Mouse (Mus musculus) ES-Bruce4 (cell line): ENCODE data around the gene Myo18a. TPM values are rescaled to one million over a fixed set of nuclear protein-coding genes. Genes with fewer than 3 reads are reported as not detected.
A peak's percentile ranks its signal among the peaks of the same experiment; 100 is the strongest.
"Not testable (repeated sequence)": the region's sequence is repeated elsewhere in the genome, so short reads cannot be mapped to it uniquely, and the experiment has no call there.

Source experiments
- H3K27ac ChIP-seq: 2 replicates; pipeline ENCODE4 v1.5.1; 2012; ENCODE audit warnings: low read length, inconsistent platforms; ENCODE audit not compliant: insufficient read depth
- H3K27me3 ChIP-seq: 2 replicates; pipeline ENCODE4 v1.6.1; 2012; ENCODE audit warnings: mild to moderate bottlenecking, low read length, inconsistent platforms; ENCODE audit not compliant: control insufficient read depth, poor library complexity, insufficient read depth, severe bottlenecking
- H3K36me3 ChIP-seq: 2 replicates; pipeline ENCODE4 v1.6.1; 2012; ENCODE audit warnings: inconsistent platforms, mild to moderate bottlenecking, low read length, moderate library complexity; ENCODE audit not compliant: control insufficient read depth, poor library complexity, insufficient read depth, severe bottlenecking
- H3K4me1 ChIP-seq: one replicate; pipeline ENCODE4 v1.8.1; 2011; ENCODE audit warnings: low read length; ENCODE audit not compliant: control insufficient read depth, insufficient read depth
- H3K4me3 ChIP-seq: 2 replicates; pipeline ENCODE4 v1.5.1; 2011; ENCODE audit warnings: low read depth, mild to moderate bottlenecking, low read length
- H3K9ac ChIP-seq: 2 replicates; pipeline ENCODE4 v1.6.1; 2012; ENCODE audit warnings: low read depth, mild to moderate bottlenecking, inconsistent platforms; ENCODE audit not compliant: poor library complexity, severe bottlenecking
- H3K9me3 ChIP-seq: replicated peaks from 2 replicates; pipeline ENCODE4 v1.6.1; 2012; ENCODE audit warnings: mild to moderate bottlenecking, low read length, inconsistent platforms; ENCODE audit not compliant: control insufficient read depth, poor library complexity, insufficient read depth, severe bottlenecking
- CTCF ChIP-seq: IDR thresholded peaks from one replicate; pipeline ENCODE4 v1.8.1; 2011; ENCODE audit warnings: low read depth, low read length
- EP300 ChIP-seq: IDR thresholded peaks from 2 replicates; pipeline ENCODE4 v1.6.1; 2011; ENCODE audit warnings: low read depth, low read length; ENCODE audit not compliant: insufficient read depth
- POLR2A ChIP-seq: IDR thresholded peaks from one replicate; pipeline ENCODE4 v1.8.1; 2011; ENCODE audit warnings: low read length; ENCODE audit not compliant: insufficient read depth
- polyA plus RNA-seq: library from polyadenylated mRNA; stranded (reverse); fragments of >200 nt; gene quantifications from 2 replicates; pipeline ENCODE4 v1.2.4, GENCODE M21; 2011; ENCODE audit warnings: low read depth; ENCODE audit not compliant: missing spikeins, insufficient read depth, insufficient read length

Myo18a gene
- polyA plus RNA-seq, 1 experiment, result 59.6 TPM

- Histone ChIP-seq H3K4me3 (no peak overlapping the region), H3K4me1 (no peaks in the 10 kb centered on the region), H3K9me3 (no peaks in the 10 kb centered on the region), H3K9ac (no peak overlapping the region), H3K27ac (no peak overlapping the region), H3K27me3 (no peaks in the 10 kb centered on the region), H3K36me3 (no peaks in the 10 kb centered on the region)
- TF ChIP-seq POLR2A (no peak), EP300 (no peak), CTCF (no peak)
These were observed 34.5 kb upstream of the Myo18a start for GRCm38 (mm10) chr11:77728587-77728986.

- TF ChIP-seq CTCF (peak; percentile 93), POLR2A (no peak)
These were observed 25.8 kb upstream of the Myo18a start for GRCm38 (mm10) chr11:77737289-77737688.

GRCm38 (mm10) chr11:77738555-77738954, 24.5 kb upstream of the Myo18a start:
- TF ChIP-seq EP300 (peak; percentile 96), CTCF (no peak), POLR2A (no peak)

More at GRCm38 (mm10) chr11:77737289-77737688, 25.8 kb upstream of the Myo18a start:
- H3K27ac ChIP-seq, result peak overlapping the region; percentile 99
- H3K36me3 ChIP-seq, result no peaks in the 10 kb centered on the region
- H3K9ac ChIP-seq, result 0 out of 2 replicates have a peak overlapping the region, but pooled peaks have one; percentile 58
- no peaks in the 10 kb centered on the region for H3K27me3 ChIP-seq
- H3K9me3 ChIP-seq, result no peaks in the 10 kb centered on the region
- H3K4me1 ChIP-seq, result peaks cover 1% of the 10 kb centered on the region
- H3K4me3 ChIP-seq, result no peak overlapping the region

GRCm38 (mm10) chr11:77743966-77744365, 19.1 kb upstream of the Myo18a start:
- peaks cover 3% of the 10 kb centered on the region for H3K4me1 ChIP-seq
- no peaks in the 10 kb centered on the region for H3K9me3 ChIP-seq
- H3K9ac ChIP-seq, result no peak overlapping the region
- no peak overlapping the region for H3K27ac ChIP-seq
- TF ChIP-seq POLR2A (no peak), CTCF (peak; percentile 82)
- no peak overlapping the region for H3K4me3 ChIP-seq
- H3K27me3 ChIP-seq, result no peaks in the 10 kb centered on the region
- no peaks in the 10 kb centered on the region for H3K36me3 ChIP-seq

More at GRCm38 (mm10) chr11:77738555-77738954, 24.5 kb upstream of the Myo18a start:
- peaks cover 1% of the 10 kb centered on the region for H3K4me1 ChIP-seq
- H3K27me3 ChIP-seq, result no peaks in the 10 kb centered on the region
- 0 out of 2 replicates have a peak overlapping the region, but pooled peaks have one; percentile 13 for H3K9ac ChIP-seq
- no peak overlapping the region for H3K4me3 ChIP-seq
- H3K36me3 ChIP-seq, result no peaks in the 10 kb centered on the region
- no peaks in the 10 kb centered on the region for H3K9me3 ChIP-seq
- H3K27ac ChIP-seq, result peak overlapping the region; percentile 99

GRCm38 (mm10) chr11:77746652-77747051, 16.4 kb upstream of the Myo18a start:
- H3K9me3 ChIP-seq, result no peaks in the 10 kb centered on the region
- H3K27me3 ChIP-seq, result no peaks in the 10 kb centered on the region
- TF ChIP-seq EP300, result no peak
- H3K27ac ChIP-seq, result no peak overlapping the region; the same call in 1 of the 2 replicates
- H3K9ac ChIP-seq, result no peak overlapping the region
- H3K4me1 ChIP-seq, result peaks cover 2% of the 10 kb centered on the region
- H3K4me3 ChIP-seq, result no peak overlapping the region
- no peaks in the 10 kb centered on the region for H3K36me3 ChIP-seq

GRCm38 (mm10) chr11:77747103-77747502, 15.9 kb upstream of the Myo18a start:
- not testable (repeated sequence) for H3K27me3 ChIP-seq, H3K27ac ChIP-seq, H3K4me1 ChIP-seq, H3K9me3 ChIP-seq, H3K36me3 ChIP-seq, H3K9ac ChIP-seq, H3K4me3 ChIP-seq
